Mouse (Mus musculus) Patski (cell line): ENCODE measurements at regions not wholly inside any gene's neighbourhood (a gene's known extent, or its start where the extent isn't known, plus 50 kb on each side); places are given as distances from the start of the nearest gene placed in this dataset.

Experiments
- ATAC-seq: fragments of 100-300 bp; one replicate; pipeline ENCODE4 v1.8.0; 2021
- CTCF ChIA-PET: fragments of 350-600 bp; sonication (Branson Sonifier 250); formaldehyde crosslinking; loops from one replicate; lab custom pipeline; 2022; ENCODE audit warnings: inconsistent platforms; lab: Charles Lee
- POLR2A ChIA-PET: fragments of 350-600 bp; sonication (Branson Sonifier 250); formaldehyde crosslinking; loops from one replicate; lab custom pipeline; 2022; ENCODE audit warnings: antibody characterized with exemption, inconsistent platforms; lab: Charles Lee
- DNase-seq: peaks from one replicate; pipeline ENCODE4 v3.0.0-alpha.2; 2011; ENCODE audit warnings: low read depth, low spot score
- H3K27me3 ChIP-seq: fragments of 371-371 bp; one replicate; pipeline ENCODE4 v1.5.1; 2021
- CTCF ChIP-seq: fragments of 100-300 bp; IDR thresholded peaks from one replicate; pipeline ENCODE4 v1.5.1; 2021
- in situ Hi-C: fragments of 300-500 bp; cut with MboI; formaldehyde crosslinking; loops from 3 replicates; pipeline ENCODE4 v1.11.1; 2018; ENCODE audit warnings: low pct_unique_long_range_greater_than_20kb, mixed read lengths

DNA sequence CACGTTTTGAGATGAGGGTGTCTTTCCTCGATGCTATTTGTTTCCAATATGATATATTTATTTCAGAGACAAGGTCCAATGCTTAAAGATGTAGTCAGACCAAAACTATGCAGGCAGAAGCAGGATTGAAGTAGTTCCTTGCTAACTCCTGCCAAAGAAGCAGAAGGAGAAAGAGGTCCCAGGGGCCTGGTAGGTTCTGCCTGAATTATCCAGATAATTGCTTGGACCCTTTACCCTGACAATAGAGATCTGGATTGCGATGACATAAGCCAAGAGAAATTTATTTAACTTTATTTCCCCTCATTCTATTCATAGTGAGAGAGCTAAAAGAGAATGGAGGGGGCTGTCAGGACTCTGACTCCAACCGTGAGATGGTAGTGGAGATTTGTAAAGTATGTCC, 275.1 kb downstream of the Ptbp2 start:
- peak; percentile 93 for ATAC-seq
- CTCF ChIA-PET = interaction anchor here (1.0 to 2.7 kb wide), 5 partner anchors 11 to 28 kb away, joined by 3 to 13 read pairs (median 6); no protein-coding TSS in a partner anchor

DNA sequence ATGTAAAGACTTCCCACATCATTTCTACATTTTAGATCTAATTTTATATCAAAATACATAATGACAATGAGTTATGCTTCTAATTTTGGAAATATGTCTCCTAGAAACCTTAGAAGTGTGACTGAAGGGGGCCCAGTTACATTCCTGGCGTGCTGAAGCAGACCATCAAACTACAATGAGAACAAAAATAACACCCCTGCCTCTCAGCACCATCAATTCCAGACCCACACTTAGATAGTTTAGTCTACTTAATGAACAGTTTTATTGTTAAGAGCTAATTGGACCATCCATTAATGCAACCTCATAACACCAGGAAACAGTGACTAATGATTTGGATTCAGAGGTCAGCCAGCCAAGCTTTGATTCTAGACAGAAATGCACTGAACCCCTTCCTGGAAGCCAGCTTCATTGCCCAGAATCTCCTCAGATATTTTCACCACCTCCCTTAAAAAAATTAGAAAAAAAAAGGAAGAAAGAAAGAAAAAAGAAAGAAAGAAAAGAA, 280.7 kb downstream of the Ptbp2 start:
- in situ Hi-C loops = loop anchor here (10.0 to 25.0 kb wide), 2 partner anchors 441 to 1641 kb away; partner anchors contain the start of gene Snx7
- no peak for TF ChIP-seq CTCF
- ChIA-PET POLR2A (interaction anchor here (0.6 kb wide), 1 partner anchor 251 kb away, joined by 5 read pairs; no protein-coding TSS in a partner anchor), CTCF (interaction anchor here (1.2 to 1.3 kb wide), 2 partner anchors 10 to 132 kb away, joined by 3 read pairs; no protein-coding TSS in a partner anchor)
- DNase-seq = no peak
- no peaks in the 10 kb centered on the region for H3K27me3 ChIP-seq
- ATAC-seq = no peak

More for the DNA sequence above, 275.1 kb downstream of the Ptbp2 start:
- H3K27me3 ChIP-seq = no peaks in the 10 kb centered on the region
- POLR2A ChIA-PET = interaction anchor here (1.1 kb wide), 1 partner anchor 11 kb away, joined by 3 read pairs; no protein-coding TSS in a partner anchor
- no peak for TF ChIP-seq CTCF
- in situ Hi-C loops = loop anchor here (10.0 to 25.0 kb wide), 2 partner anchors 436 to 1647 kb away; partner anchors contain the start of gene Snx7
- DNase-seq = peak; percentile 86

DNA sequence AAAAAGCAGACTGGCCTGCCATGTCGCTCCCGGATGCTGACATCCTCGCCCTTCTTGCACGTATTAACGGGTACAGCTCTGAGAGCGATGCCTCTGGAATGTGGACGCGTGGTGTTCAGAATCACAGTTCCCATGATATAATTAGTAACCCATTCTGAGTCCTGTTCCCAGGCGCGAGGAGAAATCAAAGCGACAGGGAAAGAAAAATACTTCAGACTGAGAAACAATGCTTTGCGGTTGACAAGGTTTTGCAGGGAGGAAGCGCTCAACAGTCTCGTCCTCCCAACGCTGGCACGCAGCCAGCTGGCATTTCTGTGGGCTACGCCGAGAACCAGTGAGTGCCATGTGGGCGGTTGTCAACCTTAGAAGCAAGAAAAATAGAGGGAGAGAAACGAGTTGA, 285.6 kb downstream of the Ptbp2 start:
- H3K27me3 ChIP-seq = no peaks in the 10 kb centered on the region
- CTCF ChIA-PET = interaction anchor here (1.0 to 1.4 kb wide), 2 partner anchors 11 to 140 kb away, joined by 3 read pairs; no protein-coding TSS in a partner anchor
- POLR2A ChIA-PET = interaction anchor here (1.0 kb wide), 1 partner anchor 10 kb away, joined by 3 read pairs; no protein-coding TSS in a partner anchor
- TF ChIP-seq CTCF = no peak
- ATAC-seq (peak; percentile 94), DNase-seq (peak; percentile 99)
- in situ Hi-C loops = no loop called here

DNA sequence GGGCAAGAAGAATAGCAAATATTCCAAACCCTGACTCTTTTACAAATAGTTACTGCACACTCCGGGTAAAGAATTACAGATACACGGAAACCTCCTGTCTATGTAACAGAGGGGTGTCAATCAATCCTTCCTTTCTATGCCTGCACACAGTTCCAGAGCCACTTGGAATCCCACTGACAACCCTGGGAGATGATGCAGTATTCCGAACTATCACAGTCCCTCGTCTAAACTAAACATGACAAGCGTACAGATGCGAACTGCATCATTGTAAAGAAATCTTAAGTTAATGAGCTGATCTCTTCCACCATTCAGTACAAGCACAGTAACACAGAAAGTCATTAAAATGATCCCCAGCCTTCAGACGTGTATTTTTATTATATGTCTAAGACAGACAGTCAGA, 286.4 kb downstream of the Ptbp2 start:
- ATAC-seq = no peak
- in situ Hi-C loops = no loop called here
- POLR2A ChIA-PET = interaction anchor here (0.7 to 1.0 kb wide), 2 partner anchors 11 to 235 kb away, joined by 3 to 5 read pairs; no protein-coding TSS in a partner anchor

DNA sequence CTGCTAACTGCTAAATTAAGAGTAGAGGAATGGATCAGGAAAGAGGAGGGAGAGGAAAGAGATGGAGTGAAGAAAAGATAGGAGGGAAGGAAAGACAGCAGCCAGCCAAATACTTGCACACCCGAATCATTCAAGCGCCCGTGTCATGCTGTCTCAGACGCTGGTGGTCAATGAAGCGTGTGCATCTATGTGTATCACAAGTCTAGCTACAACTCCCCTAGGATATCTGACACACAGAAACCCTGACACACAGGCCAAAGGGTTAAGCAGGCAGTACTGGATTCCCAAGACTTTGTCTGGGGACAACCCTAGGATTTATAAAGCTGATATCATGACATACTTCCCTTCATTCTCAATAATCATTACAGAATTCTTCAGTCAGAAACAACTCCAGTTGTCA, 289.7 kb downstream of the Ptbp2 start:
- no peak for ATAC-seq
- POLR2A ChIA-PET = no interaction called here
- TF ChIP-seq CTCF = no peak
- CTCF ChIA-PET = no interaction called here
- H3K27me3 ChIP-seq = no peaks in the 10 kb centered on the region
- DNase-seq = no peak
- in situ Hi-C loops = no loop called here

More for the DNA sequence above, 286.4 kb downstream of the Ptbp2 start:
- CTCF ChIA-PET = interaction anchor here (1.0 to 1.4 kb wide), 2 partner anchors 12 to 141 kb away, joined by 3 read pairs; no protein-coding TSS in a partner anchor
- H3K27me3 ChIP-seq = no peaks in the 10 kb centered on the region
- DNase-seq = no peak
- no peak for TF ChIP-seq CTCF

DNA sequence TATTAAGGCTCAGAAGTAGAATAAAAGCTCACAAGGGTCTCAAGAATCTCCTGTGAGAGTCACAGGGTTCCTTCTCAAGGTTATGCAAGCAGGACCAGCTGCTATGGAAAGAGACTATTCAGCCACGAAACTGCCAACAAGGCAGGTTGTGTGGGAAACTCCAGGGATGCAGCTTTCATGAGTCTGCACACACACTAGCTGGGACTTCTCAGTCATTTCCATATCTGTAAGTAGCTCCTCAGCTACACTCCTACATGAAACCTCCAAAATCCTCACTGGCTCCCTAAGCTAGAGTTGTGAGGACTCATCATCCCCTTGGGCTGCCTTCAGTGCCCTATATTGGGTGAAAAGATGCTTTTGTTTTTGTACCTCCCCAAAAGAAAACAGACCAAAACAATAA, 291.6 kb downstream of the Ptbp2 start:
- no peak for ATAC-seq
- POLR2A ChIA-PET = no interaction called here
- H3K27me3 ChIP-seq = no peaks in the 10 kb centered on the region
- DNase-seq = no peak
- TF ChIP-seq CTCF = no peak
- in situ Hi-C loops = no loop called here
- CTCF ChIA-PET = interaction anchor here (0.8 to 2.6 kb wide), 4 partner anchors 11 to 28 kb away, joined by 3 to 9 read pairs (median 4); no protein-coding TSS in a partner anchor

DNA sequence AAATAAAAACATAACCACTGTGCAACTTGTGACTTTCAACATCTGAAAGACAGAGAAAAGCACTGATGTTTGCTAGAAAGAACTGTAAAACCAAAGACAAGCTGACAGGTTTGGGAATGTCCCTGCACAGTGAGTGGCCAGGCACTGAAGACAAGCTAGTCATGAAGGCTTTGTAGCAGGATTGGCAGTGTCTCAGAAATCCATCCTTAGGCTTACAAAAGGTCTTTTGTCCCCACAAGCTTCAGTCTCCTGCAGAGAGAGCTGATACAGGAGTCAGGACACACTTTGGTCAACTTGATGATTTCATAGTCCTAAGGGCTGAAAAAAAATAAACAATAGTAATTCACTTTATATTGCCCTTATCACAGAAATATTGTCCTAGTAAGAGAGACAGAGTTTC, 294.9 kb downstream of the Ptbp2 start:
- in situ Hi-C loops = no loop called here
- ATAC-seq (no peak), DNase-seq (no peak)
- H3K27me3 ChIP-seq = no peaks in the 10 kb centered on the region
- CTCF ChIA-PET = interaction anchor here (1.0 kb wide), 1 partner anchor 22 kb away, joined by 4 read pairs; no protein-coding TSS in a partner anchor
- POLR2A ChIA-PET = no interaction called here
- no peak for TF ChIP-seq CTCF
